Mouse (Mus musculus) c-Kit-positive CD71-positive TER-119-positive erythroid progenitor cells, embryonic 14.5 days (primary cell): Measurements from ENCODE around the gene Zfp87.

Experiments
- DNase-seq: peaks from one replicate; pipeline ENCODE4 v3.0.0-alpha.2; 2013; ENCODE audit warnings: low spot score

The Zfp87 gene

DNA sequence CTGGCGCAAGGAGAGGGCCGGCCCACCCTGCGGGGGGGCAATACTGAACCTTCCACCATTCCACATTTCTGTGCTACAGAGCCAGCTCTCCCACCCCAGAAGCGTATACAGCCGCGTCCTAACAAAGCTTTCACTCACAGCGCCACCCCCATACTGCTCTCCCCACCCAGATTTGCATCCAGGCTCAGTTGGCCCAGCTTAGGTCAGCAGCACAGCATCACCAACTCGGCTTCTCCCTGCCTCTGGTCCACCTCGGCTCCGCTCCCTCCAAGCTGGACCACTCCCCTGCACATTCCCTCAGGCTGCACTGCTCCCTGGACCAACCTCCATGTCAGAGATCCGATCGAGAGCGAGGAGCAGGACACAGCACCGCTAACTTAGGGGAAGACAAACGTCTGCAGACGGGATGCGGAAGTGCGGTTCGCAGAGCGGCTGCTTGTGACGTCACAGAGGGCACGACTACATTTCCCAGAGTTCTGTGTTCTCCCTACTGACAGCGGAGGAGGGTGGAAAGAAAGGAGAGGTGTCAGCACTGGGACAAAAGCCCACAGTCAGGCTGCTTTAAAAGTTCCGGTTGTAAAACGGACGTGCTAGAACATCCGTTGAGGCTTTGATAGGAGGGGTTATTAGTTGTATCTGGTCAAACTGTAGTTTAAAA, at the start of gene Zfp87, which contains the start of gene Gm26965:
Gene Zfp87 (minus strand): TSS at position 425 of the 658 bp plus-strand sequence.
Gene Gm26965 (minus strand): TSS at position 399 of the 658 bp plus-strand sequence.
- DNase-seq, result peak; percentile 88

DNA sequence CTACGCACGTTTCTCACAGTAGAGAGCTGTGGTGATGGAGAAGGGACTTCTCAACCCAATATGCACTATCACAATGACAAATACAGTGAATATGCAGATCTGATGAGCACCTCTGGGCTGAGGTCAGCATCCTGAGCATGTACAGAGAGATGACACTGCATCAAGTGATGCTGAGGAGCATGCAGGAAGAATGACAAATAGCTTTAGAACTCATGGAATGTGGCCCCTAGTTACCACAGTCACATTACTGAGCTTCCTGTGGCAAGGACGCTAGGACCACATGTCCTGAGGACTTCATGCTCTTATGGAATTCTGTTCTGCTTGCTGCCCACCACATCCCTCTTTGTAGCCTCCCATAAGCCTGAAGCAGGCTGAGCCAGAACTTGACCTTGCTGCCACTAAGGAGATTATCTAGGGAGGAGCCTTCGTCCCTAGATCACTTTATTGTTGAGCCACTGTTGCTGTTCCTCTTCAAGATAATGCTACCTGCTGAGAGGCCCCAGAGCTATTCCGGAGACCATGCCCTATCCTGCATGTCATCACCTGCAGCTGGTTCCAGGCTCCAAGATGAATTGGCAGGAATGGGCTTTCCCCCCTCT, 46.7 kb upstream of the Zfp87 start:
- no peak for DNase-seq

DNA sequence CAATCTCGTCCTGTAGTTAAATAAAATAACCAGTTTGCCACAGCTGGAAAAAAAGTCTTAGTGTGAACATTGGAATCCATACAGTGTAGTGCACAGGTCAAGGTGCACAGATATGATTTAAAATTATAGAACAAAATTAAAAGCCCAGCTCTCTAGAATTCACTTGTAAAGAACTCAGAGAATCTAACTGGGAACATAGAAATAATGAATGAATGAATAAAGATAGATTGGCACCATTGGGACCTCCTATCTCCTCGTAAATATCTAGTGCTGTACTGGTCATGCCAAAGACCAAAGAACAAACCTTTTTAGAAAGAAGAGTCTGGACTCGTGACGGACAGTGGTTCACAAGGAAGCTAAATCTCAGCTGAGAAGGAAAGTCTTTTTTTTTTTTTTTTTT, 27.8 kb upstream of the Zfp87 start, which contains the start of gene Zfp748:
Gene Zfp748 (minus strand): TSS at position 101 of the 400 bp plus-strand sequence.
- no peak for DNase-seq

DNA sequence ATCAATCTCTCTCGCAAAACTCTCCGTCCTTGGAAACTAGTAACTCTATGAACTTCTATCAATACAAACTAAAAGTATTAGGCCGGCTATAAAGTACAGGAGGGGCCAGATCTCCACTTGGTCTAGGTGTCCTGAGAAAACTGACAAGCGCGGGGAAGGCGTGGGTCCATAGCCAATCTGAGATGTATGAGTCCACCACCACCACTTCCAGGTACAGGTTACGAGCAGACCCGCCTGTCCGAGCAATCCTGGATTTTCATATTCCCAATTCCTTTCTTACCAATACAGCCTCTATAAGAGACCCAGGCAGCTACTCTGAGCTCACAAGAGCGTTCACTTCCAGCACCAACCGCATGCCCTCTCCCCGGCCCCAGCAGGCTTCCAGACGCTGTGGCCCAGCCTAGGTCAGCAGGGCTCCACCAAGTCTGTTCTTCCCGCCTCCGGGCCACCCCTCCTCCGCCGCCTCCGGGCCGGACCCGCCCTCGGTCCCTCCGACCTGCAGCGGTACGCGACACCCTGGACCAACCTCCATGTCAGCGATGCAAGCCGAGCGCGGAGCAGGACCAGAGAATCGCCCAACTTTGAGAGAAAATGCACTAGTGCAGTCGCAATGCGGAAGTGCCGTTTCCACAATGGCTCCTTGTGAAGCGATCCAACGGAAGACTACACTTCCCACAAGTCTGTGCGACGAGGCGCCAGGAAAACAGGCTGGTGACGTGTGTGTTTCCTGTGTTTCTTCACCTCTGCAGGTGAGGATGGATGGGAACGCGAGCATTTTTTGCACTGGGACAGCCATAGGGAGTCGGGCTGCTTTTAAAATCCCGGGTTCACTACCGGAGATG, 26.7 kb upstream of the Zfp87 start:
- DNase-seq, result peak; percentile 79

DNA sequence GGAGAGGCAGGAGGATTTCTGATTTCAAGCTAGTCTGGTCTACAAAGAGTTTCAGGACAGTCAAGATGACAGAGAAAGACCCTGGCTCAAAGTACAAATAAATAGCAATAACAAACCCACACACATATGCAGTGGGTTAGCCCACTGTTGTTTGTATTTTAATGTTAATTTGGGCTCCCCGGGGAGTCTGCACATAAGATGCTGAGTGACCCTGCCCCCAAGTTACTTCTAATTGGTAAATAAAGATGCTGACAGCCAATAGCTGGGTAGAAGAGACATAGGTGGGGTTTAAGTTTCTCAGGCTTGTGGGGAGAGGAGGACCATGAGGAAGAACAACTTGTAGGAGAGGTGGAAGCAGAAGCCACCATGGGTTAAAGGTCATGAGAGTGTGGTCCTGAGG, 20.0 kb upstream of the Zfp87 start:
- no peak for DNase-seq

DNA sequence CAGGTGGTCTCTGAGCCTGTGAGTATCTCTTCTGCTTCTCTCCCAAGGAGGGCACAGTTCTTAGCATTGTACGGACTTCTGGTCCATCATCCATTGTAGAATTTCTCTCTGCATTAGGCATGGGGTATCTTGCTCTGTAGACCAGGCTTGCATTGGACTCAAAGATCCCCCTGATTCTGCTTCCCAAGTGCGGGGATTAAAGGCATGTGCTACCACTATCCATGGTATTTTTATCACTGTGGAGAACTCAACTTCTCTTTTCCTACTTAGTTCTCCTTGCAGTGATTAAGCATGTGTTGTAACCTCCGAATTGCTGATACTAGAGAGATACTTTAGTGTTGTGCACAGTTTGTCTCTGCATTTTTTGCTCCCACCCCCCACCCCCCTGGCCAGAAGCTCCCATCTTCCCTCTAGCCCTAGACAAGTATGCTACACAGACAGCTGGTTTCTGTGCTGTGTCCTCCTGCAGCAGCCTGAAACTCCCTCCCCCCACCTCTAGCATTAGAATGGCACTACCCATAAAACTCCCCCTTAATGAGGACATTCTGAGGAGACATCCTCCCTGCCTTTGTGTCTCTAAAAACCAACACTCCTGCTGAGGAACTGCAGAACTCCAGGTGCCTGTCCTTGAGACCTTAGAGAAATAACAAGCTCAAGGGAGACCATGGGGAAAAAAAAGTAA, 1.2 kb upstream of the Zfp87 start:
- no peak for DNase-seq

DNA sequence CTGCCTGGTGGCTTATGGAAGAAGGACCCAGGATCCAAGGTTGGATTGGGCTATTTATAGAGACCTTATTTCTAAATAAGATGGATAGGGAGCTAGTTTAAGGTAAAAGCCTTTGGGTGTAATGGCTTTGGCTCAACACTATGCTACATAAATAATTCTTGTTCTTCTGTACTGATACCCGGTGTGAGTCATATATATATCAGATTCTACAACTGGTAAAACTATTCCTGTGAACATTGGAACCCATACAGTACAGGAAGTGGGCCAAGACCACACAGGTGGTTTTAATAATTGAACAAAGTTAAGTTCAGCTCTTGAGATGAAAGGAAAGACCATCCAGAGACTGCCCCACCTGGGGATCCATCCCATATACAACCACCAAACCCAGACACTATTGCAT, 25.1 kb downstream of the Zfp87 start:
- no peak for DNase-seq

DNA sequence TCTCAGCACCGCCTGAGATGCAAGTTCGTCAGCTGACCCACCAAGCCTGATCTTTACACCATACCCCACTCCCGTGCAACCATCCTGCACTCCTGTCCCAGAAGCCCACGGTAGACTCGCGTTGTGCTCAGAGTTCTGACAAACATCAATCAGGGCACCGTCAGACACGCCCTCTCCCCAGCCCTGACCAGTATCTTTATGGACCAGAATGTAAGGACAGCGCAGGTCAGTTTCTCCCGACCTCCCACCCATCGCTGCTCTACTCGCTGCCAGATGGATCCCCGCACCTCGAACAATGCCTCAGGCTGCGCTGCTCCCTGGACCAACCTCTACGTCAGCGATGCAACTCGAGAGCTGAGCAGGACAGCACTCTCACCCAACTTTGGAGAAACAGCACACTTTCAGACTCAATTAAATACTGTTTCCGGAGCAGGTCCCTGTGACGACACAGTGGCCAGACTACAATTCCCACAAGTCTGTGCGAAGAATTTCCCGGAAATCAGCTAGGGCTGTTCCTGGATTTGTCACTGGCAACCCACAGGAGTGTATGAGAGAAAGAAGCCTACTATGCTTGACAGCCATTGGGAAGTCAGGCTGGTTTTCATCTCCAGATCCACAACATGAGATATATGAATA, 25.8 kb downstream of the Zfp87 start, which contains the start of gene Zfp58:
Gene Zfp58 (minus strand): TSS at position 472 of the 636 bp plus-strand sequence.
- DNase-seq, result peak; percentile 80

DNA sequence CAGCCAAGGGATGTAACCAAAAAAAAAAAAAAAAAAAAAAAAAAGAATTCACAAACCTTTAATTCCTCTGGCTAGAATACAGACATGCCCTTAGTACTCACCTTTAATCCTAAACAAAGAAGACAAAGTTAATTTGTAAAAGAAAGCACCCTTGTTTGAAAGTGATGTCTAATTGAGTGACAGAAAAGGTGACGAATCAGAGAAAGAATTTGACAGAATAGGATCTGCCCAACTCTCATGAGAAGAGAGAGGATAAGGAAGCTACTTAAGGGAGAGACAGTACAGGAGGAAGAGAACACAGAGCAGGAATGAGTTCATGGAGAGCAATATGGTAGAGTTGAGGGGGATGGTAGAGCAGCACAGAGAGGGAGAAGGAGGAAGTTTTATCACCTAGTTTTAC, 30.3 kb downstream of the Zfp87 start:
- DNase-seq, result no peak

DNA sequence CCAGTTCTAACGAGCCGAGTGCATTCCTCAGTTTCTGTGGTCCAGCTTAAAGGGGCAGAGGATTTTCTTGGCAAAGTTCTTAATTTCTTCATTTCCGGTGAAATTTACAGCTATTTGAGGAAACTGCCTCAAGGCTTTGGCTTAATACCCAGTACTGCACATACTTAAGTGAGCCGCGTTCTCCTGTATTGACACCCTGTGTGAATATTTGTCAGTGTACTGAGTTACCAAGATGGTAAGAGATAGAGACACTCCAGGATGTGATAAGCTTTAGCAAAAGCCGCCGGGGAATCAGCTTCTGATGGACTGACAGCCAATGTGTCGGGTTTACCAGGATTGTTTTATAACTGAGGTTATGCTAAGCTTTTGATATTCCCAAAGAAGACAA, 41.6 kb downstream of the Zfp87 start:
- no peak for DNase-seq

DNA sequence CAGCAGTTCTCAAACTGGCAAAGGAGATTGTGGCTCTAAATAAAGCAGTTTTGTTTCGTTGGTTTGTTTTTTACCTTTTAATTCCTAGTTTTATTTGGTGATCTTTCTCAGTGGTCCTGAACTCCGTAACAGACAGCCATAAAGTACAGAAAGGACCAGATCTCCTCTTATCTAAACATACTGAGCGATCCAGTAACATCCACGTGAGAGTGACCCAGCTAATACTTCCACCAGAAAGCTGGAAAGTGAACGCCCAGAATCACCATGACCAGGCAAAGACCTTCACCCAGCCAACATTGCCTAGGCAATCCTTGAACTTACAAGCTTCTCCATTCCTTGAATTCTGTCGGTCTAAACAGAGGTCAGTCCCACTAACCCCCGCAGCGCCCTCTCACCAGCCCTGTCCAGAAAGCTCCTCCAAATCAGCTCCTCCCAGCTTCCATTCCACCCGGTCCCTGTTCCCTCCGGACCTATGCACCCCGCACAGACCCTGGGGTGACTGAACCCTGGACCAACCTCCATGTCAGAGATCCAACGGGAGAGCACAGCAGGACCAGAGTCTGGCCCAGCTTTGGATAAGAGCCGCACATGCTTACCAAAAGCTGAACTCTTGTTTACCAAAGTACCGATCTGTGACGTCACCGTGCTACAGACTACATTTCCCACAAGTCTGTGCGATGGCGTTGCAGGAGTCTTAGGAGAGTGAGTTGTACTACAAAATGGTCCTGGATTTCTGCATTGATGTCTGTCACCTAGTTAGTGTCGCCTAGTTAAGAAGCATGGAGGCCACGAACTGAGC, 42.2 kb downstream of the Zfp87 start, which contains the start of gene Zfp874b:
Gene Zfp874b (minus strand): TSS at position 634 of the 799 bp plus-strand sequence.
- peak; percentile 86 for DNase-seq

DNA sequence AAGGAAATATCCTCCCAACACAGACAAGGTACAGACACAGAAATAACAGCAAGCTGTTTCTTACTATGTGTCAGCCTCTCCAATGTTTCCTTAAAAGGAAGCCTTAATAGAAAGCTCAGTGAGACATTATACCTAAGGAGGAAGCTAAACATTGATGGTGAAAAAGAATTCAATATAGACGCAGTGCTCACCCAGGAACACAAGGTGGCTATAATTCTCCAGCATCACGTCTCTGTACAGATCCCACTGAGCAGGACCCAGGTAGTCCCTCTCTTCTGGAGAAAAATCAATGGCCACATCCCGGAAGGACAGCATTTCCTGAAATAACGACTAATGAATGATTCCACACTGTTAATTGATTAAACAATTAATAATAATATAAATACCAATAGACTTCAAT, 44.4 kb downstream of the Zfp87 start:
- no peak for DNase-seq

DNA sequence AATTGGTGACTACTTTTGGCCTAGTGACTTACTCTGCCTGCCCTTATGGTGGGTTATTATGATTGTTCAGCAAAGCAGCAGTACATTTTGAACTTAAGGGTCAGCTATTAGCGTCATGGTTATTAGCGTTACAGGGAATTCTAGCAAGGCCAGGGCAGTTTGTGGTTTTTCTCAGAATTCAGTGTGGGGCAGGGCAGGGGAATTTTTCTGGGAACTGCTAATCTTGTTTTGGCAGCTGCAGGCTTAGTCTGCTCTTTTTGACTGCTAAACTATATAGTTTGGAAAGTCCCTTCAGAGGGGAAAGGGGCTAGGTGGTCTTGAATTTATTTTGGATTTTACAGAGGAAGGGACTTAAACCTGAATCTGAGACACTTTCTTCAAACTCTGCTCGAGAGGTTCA, 56.7 kb downstream of the Zfp87 start:
- peak; percentile 51 for DNase-seq
